Mouse (Mus musculus) lung, adult 2 months (tissue): Measurements from ENCODE around the gene Ets1. TPM values are rescaled to one million over a fixed set of nuclear protein-coding genes. Genes with fewer than 3 reads are reported as not detected.

Experiments used
- DNase-seq: peaks from one replicate; pipeline ENCODE4 v3.0.0; 2022
- H3K4me1 ChIP-seq: fragments of 200-500 bp; 2 replicates; pipeline ENCODE4 v1.6.1; 2011; ENCODE audit warnings: low read length; ENCODE audit not compliant: control insufficient read depth, insufficient read depth
- H3K4me3 ChIP-seq: fragments of 200-500 bp; replicated peaks from 2 replicates; pipeline ENCODE3; 2011; ENCODE audit warnings: low read depth, mild to moderate bottlenecking, control low read depth, low read length; ENCODE audit errors: extremely low read depth
- CTCF ChIP-seq: fragments of 200-500 bp; IDR thresholded peaks from 2 replicates; pipeline ENCODE4 v1.5.1; 2011; ENCODE audit warnings: mild to moderate bottlenecking, low read length, control low read depth; ENCODE audit not compliant: insufficient read depth
- POLR2A ChIP-seq: fragments of 200-500 bp; IDR thresholded peaks from 2 replicates; pipeline ENCODE4 v1.6.1; 2011; ENCODE audit warnings: low read depth, mild to moderate bottlenecking, control low read depth, low read length, borderline replicate concordance; ENCODE audit errors: extremely low read depth
- WGBS: fragments of 180-500 bp; shearing (Covaris S2); methylation state at CpG from one replicate; pipeline ENCODE4 v1.1.7; 2018; 5-methylcytosine and 5-hydroxymethylcytosine counted together
- polyA plus RNA-seq: library from polyadenylated mRNA; depleted of rRNA; stranded (reverse); fragments of >200 nt; gene quantifications from 2 replicates; pipeline ENCODE4 v1.2.3, GENCODE M21; 2012

The Ets1 gene
- polyA plus RNA-seq, 1 experiment, result 67.2 TPM

GRCm38 (mm10) chr9:32601953-32602352 is 34.1 kb upstream of the Ets1 start:
- no peaks in the 10 kb centered on the region for H3K4me1 ChIP-seq
- no peak for TF ChIP-seq CTCF
- TF ChIP-seq POLR2A, result no peak
- 89% methylated on average over 5 of the region's 5 CpGs for WGBS

GRCm38 (mm10) chr9:32603097-32603496 is 32.9 kb upstream of the Ets1 start:
- DNase-seq, result no peak
- H3K4me1 ChIP-seq, result no peaks in the 10 kb centered on the region
- TF ChIP-seq CTCF (no peak), POLR2A (no peak)
- 71% methylated on average over 7 of the region's 7 CpGs for WGBS
- H3K4me3 ChIP-seq, result no peak overlapping the region

More at GRCm38 (mm10) chr9:32601953-32602352, 34.1 kb upstream of the Ets1 start:
- H3K4me3 ChIP-seq, result no peak overlapping the region
- no peak for DNase-seq

GRCm38 (mm10) chr9:32607218-32607617 is 28.8 kb upstream of the Ets1 start:
- 44% methylated on average over 7 of the region's 7 CpGs for WGBS
- DNase-seq, result no peak
- no peak; the same call in 1 of the 2 replicates for TF ChIP-seq POLR2A
- TF ChIP-seq CTCF, result no peak
- H3K4me3 ChIP-seq, result no peak overlapping the region
- no peaks in the 10 kb centered on the region for H3K4me1 ChIP-seq

GRCm38 (mm10) chr9:32608831-32609610 is 27.0 kb upstream of the Ets1 start:
- no peak for TF ChIP-seq POLR2A
- no peak for TF ChIP-seq CTCF
- DNase-seq, result no peak
- Histone ChIP-seq H3K4me3 (no peak overlapping the region), H3K4me1 (no peaks in the 10 kb centered on the region)
- 86% methylated on average over 10 of the region's 10 CpGs for WGBS

- DNase-seq, result no peak
- WGBS, result 92% methylated on average over 8 of the region's 8 CpGs
- H3K4me3 ChIP-seq, result no peak overlapping the region
- no peaks in the 10 kb centered on the region for H3K4me1 ChIP-seq
- TF ChIP-seq POLR2A, result no peak
- TF ChIP-seq CTCF, result no peak
Measured at GRCm38 (mm10) chr9:32610218-32610617, 25.8 kb upstream of the Ets1 start.

GRCm38 (mm10) chr9:32610631-32611030 is 25.4 kb upstream of the Ets1 start:
- 78% methylated on average over 4 of the region's 4 CpGs for WGBS
- Histone ChIP-seq H3K4me3 (no peak overlapping the region), H3K4me1 (no peaks in the 10 kb centered on the region)
- no peak for TF ChIP-seq CTCF
- TF ChIP-seq POLR2A, result no peak
- no peak for DNase-seq

GRCm38 (mm10) chr9:32611340-32611739 is 24.7 kb upstream of the Ets1 start:
- peaks cover 5% of the 10 kb centered on the region for H3K4me1 ChIP-seq
- WGBS, result 90% methylated on average over 4 of the region's 4 CpGs
- no peak for DNase-seq
- no peak overlapping the region for H3K4me3 ChIP-seq
- TF ChIP-seq CTCF, result no peak
- TF ChIP-seq POLR2A, result no peak

- DNase-seq, result no peak
- no peak overlapping the region for H3K4me3 ChIP-seq
- peaks cover 5% of the 10 kb centered on the region for H3K4me1 ChIP-seq
- WGBS, result 69% methylated on average over 5 of the region's 5 CpGs
- no peak for TF ChIP-seq CTCF
Measured at GRCm38 (mm10) chr9:32612426-32612825, 23.6 kb upstream of the Ets1 start.

GRCm38 (mm10) chr9:32612861-32613421 is 23.1 kb upstream of the Ets1 start:
- peaks cover 5% of the 10 kb centered on the region for H3K4me1 ChIP-seq
- no peak for DNase-seq
- H3K4me3 ChIP-seq, result no peak overlapping the region
- no peak for TF ChIP-seq POLR2A
- no peak for TF ChIP-seq CTCF
- 38% methylated on average over 6 of the region's 6 CpGs for WGBS

GRCm38 (mm10) chr9:32614191-32614590 is 21.8 kb upstream of the Ets1 start:
- Histone ChIP-seq H3K4me1 (peaks cover 5% of the 10 kb centered on the region), H3K4me3 (no peak overlapping the region)
- no peak for DNase-seq
- 86% methylated on average over 9 of the region's 9 CpGs for WGBS
- TF ChIP-seq CTCF (no peak), POLR2A (no peak)
